7 mouse cellular contexts compared by ENCODE assay signal in the genomic region with DNA sequence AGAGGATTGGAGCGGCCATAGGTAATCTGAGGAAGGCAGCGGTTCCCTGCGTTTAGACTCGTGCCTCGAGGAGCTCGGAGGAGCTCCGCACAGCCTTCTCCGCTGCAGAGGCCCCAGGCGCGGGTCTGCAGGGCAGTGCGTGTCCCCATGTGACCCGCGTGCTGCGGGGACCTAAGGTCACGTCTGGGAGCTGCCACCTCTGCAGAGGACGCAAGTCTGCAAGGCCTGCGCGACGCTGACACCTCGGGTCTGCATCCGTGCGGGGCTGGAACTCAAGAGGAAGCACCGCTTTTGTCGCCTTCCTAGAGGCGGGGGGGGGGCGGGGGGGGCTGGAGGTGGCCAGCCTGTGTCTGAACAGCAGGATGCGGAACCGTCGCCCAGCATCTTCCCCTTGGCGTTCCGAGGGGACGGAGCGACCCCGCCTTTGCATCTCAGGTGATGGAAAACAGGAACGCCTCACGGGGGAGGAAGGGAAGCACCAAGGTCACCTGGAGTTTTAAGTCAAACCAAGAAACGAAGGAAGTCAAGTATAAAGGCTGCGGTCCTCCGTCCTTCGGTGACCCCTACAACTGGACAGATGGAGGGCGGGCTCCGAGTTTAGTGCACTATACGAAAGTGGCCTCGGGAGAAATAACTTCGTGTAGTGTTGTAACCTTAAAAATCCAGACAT. TPM values are rescaled to one million over a fixed set of nuclear protein-coding genes. Genes with fewer than 3 reads are reported as not detected.
A peak's percentile ranks its signal among the peaks of the same experiment; 100 is the strongest.
DNase-seq lines count a peak whose midpoint lies in the region; ATAC-seq and TF ChIP-seq lines count a peak whose summit lies in the region.

No protein-coding gene starts in this region.

- H3K9me3 ChIP-seq in lung, embryonic 15.5 days = no peaks in the 10 kb centered on the region
- H3K9me3 ChIP-seq in embryonic facial prominence, embryonic 10.5 days = no peaks in the 10 kb centered on the region
- H3K9me3 ChIP-seq in heart, embryonic 14.5 days (ENCODE audit: control insufficient read depth, low read length) = no peaks in the 10 kb centered on the region
- H3K9me3 ChIP-seq in limb, embryonic 14.5 days (ENCODE audit: control insufficient read depth, low read length) = no peaks in the 10 kb centered on the region
- H3K9me3 ChIP-seq in neural tube, embryonic 13.5 days = no peaks in the 10 kb centered on the region

- H3K27ac ChIP-seq in lung, embryonic 15.5 days = peak overlapping the region; percentile 91
- H3K27ac ChIP-seq in embryonic facial prominence, embryonic 10.5 days (replicated peaks) = peak overlapping the region; percentile 94
- peak overlapping the region; percentile 81 to 92 for H3K27ac ChIP-seq in heart, embryonic 14.5 days (replicated peaks in 1 of 2; ENCODE audit: control insufficient read depth in 1 of 2, insufficient read depth in 1 of 2, low read depth in 2 of 2, low read length in 2 of 2)
- peak overlapping the region; percentile 91 for H3K27ac ChIP-seq in limb, embryonic 14.5 days (replicated peaks; ENCODE audit: low read depth, low read length)
- peak overlapping the region; percentile 93 for H3K27ac ChIP-seq in neural tube, embryonic 13.5 days (replicated peaks)

- peak; percentile 48; the same call in 1 of the 2 replicates for TF ChIP-seq POLR2A in limb, embryonic 14.5 days (IDR thresholded peaks at IDR 0.05; ENCODE audit: borderline replicate concordance, extremely low read depth, insufficient read depth, insufficient read length)

- H3K27me3 ChIP-seq in lung, embryonic 15.5 days = no peaks in the 10 kb centered on the region
- no peaks in the 10 kb centered on the region for H3K27me3 ChIP-seq in embryonic facial prominence, embryonic 10.5 days (replicated peaks; ENCODE audit: low read depth, poor library complexity, severe bottlenecking)
- H3K27me3 ChIP-seq in heart, embryonic 14.5 days (ENCODE audit: control insufficient read depth, insufficient read depth, low read length) = no peaks in the 10 kb centered on the region
- no peaks in the 10 kb centered on the region for H3K27me3 ChIP-seq in limb, embryonic 14.5 days (ENCODE audit: control insufficient read depth, insufficient read depth, low read length)
- no peaks in the 10 kb centered on the region for H3K27me3 ChIP-seq in neural tube, embryonic 13.5 days

- no peak for DNase-seq in lung, postnatal 14 days
- DNase-seq in embryonic facial prominence, embryonic 10.5 days (ENCODE audit: low spot score) = no peak
- peak; percentile 22 for DNase-seq in limb, embryonic 14.5 days (ENCODE audit: low spot score)
- no peak for DNase-seq in urinary bladder, postnatal 25 days (ENCODE audit: low spot score)

- peaks cover 11% of the 10 kb centered on the region for H3K36me3 ChIP-seq in lung, embryonic 15.5 days
- H3K36me3 ChIP-seq in embryonic facial prominence, embryonic 10.5 days (replicated peaks) = peaks cover 33% of the 10 kb centered on the region
- H3K36me3 ChIP-seq in heart, embryonic 14.5 days (ENCODE audit: control insufficient read depth, insufficient read depth, low read length) = peaks cover 33% of the 10 kb centered on the region
- peaks cover 10% of the 10 kb centered on the region; the same call in 1 of the 2 replicates for H3K36me3 ChIP-seq in limb, embryonic 14.5 days (ENCODE audit: control insufficient read depth, insufficient read depth, low read length)
- peaks cover 33% of the 10 kb centered on the region for H3K36me3 ChIP-seq in neural tube, embryonic 13.5 days

- H3K4me1 ChIP-seq in lung, embryonic 15.5 days = peaks cover 29% of the 10 kb centered on the region
- peaks cover 24% of the 10 kb centered on the region for H3K4me1 ChIP-seq in embryonic facial prominence, embryonic 10.5 days
- peaks cover 4 to 26% of the 10 kb centered on the region in 2 experiments; a peak in 3 of 4 replicates for H3K4me1 ChIP-seq in heart, embryonic 14.5 days (ENCODE audit: control insufficient read depth in 2 of 2, insufficient read depth in 2 of 2, low read length in 2 of 2)
- peaks cover 16% of the 10 kb centered on the region; the same call in 1 of the 2 replicates for H3K4me1 ChIP-seq in limb, embryonic 14.5 days (ENCODE audit: control insufficient read depth, insufficient read depth, low read length)
- H3K4me1 ChIP-seq in neural tube, embryonic 13.5 days (replicated peaks) = peaks cover 48% of the 10 kb centered on the region

- peak overlapping the region; percentile 85 for H3K4me2 ChIP-seq in lung, embryonic 15.5 days
- H3K4me2 ChIP-seq in heart, embryonic 14.5 days (ENCODE audit: low read length) = peak overlapping the region; percentile 74
- H3K4me2 ChIP-seq in limb, embryonic 14.5 days (replicated peaks; ENCODE audit: low read depth, low read length, severe bottlenecking) = peak overlapping the region; percentile 91
- peak overlapping the region; percentile 100 for H3K4me2 ChIP-seq in neural tube, embryonic 13.5 days

- peak; percentile 63 for ATAC-seq in lung, embryonic 15.5 days (ENCODE audit: borderline replicate concordance, extremely low read depth, low FRiP score, low TSS enrichment)
- ATAC-seq in heart, embryonic 14.5 days (ENCODE audit: insufficient number of reproducible peaks, insufficient read depth, low FRiP score, low read depth) = peak; percentile 62
- no peak for ATAC-seq in limb, embryonic 14.5 days (ENCODE audit: low FRiP score, low read depth)
- ATAC-seq in neural tube, embryonic 13.5 days (ENCODE audit: low read depth) = peak; percentile 2

- peak overlapping the region; percentile 53 for H3K9ac ChIP-seq in lung, embryonic 15.5 days
- H3K9ac ChIP-seq in heart, embryonic 14.5 days (ENCODE audit: low read length) = peak overlapping the region; percentile 75
- H3K9ac ChIP-seq in limb, embryonic 14.5 days (ENCODE audit: low read depth, low read length, severe bottlenecking) = peak overlapping the region; percentile 72
- H3K9ac ChIP-seq in neural tube, embryonic 13.5 days = peak overlapping the region; percentile 89

- peak overlapping the region; percentile 71 for H3K4me3 ChIP-seq in lung, embryonic 15.5 days
- H3K4me3 ChIP-seq in embryonic facial prominence, embryonic 10.5 days = peak overlapping the region; percentile 99
- peak overlapping the region; percentile 58 to 98 for H3K4me3 ChIP-seq in heart, embryonic 14.5 days (ENCODE audit: control insufficient read depth in 1 of 2, insufficient read depth in 1 of 2, low read depth in 1 of 2, low read length in 2 of 2)
- peak overlapping the region; percentile 96 for H3K4me3 ChIP-seq in limb, embryonic 14.5 days (replicated peaks; ENCODE audit: low read length)
- peak overlapping the region; percentile 80 for H3K4me3 ChIP-seq in neural tube, embryonic 13.5 days

- WGBS in lung, embryonic 15.5 days = under 1% methylated on average over 45 of the region's 45 CpGs
- under 1% methylated on average over 45 of the region's 45 CpGs for WGBS in embryonic facial prominence, embryonic 10.5 days
- WGBS in heart, embryonic 14.5 days = under 1% methylated on average over 45 of the region's 45 CpGs
- 3% methylated on average over 44 of the region's 45 CpGs for WGBS in limb, embryonic 14.5 days
- WGBS in neural tube, embryonic 13.5 days = under 1% methylated on average over 45 of the region's 45 CpGs

RNA-seq across cellular contexts. Expression of a gene that starts 0.7 kb away (rescaled TPM):
- 17.2 TPM in 2 replicates for polyA plus RNA-seq in lung, embryonic 15.5 days (2015; fragmentation: Nextera tagmentation; extraction: Ambion mirVana)
- polyA plus RNA-seq in embryonic facial prominence, embryonic 10.5 days (2016; fragmentation: Nextera tagmentation; extraction: Ambion mirVana) = 20.1 and 20.2 TPM in 2 replicates
- polyA plus RNA-seq in heart, embryonic 14.5 days (2014; fragmentation: Nextera tagmentation; extraction: Ambion mirVana) = 7.3 and 7.8 TPM in 2 replicates
- 17.0 and 24.6 TPM in 2 replicates for polyA plus RNA-seq in limb, embryonic 14.5 days (2012; rRNA removed)
- polyA plus RNA-seq in limb, embryonic 14.5 days (2014; fragmentation: Nextera tagmentation; extraction: Ambion mirVana) = 16.4 and 18.3 TPM in 2 replicates
- 13.1 and 14.3 TPM in 2 replicates for polyA plus RNA-seq in neural tube, embryonic 13.5 days (2015; fragmentation: Nextera tagmentation; extraction: Ambion mirVana)

RNA-seq across cellular contexts. Expression of a gene that starts 22.1 kb away (rescaled TPM):
- 117 and 118 TPM in 2 replicates for polyA plus RNA-seq in lung, embryonic 15.5 days (2015; fragmentation: Nextera tagmentation; extraction: Ambion mirVana)
- 107 TPM in 2 replicates for polyA plus RNA-seq in embryonic facial prominence, embryonic 10.5 days (2016; fragmentation: Nextera tagmentation; extraction: Ambion mirVana)
- 122 and 126 TPM in 2 replicates for polyA plus RNA-seq in heart, embryonic 14.5 days (2014; fragmentation: Nextera tagmentation; extraction: Ambion mirVana)
- 67.3 and 75.6 TPM in 2 replicates for polyA plus RNA-seq in limb, embryonic 14.5 days (2012; rRNA removed)
- 115 and 118 TPM in 2 replicates for polyA plus RNA-seq in limb, embryonic 14.5 days (2014; fragmentation: Nextera tagmentation; extraction: Ambion mirVana)
- 137 and 140 TPM in 2 replicates for polyA plus RNA-seq in neural tube, embryonic 13.5 days (2015; fragmentation: Nextera tagmentation; extraction: Ambion mirVana)

RNA-seq across cellular contexts. Expression of a gene that starts 23.1 kb away (rescaled TPM):
- polyA plus RNA-seq in lung, embryonic 15.5 days (2015; fragmentation: Nextera tagmentation; extraction: Ambion mirVana) = 18.3 and 20.7 TPM in 2 replicates
- polyA plus RNA-seq in embryonic facial prominence, embryonic 10.5 days (2016; fragmentation: Nextera tagmentation; extraction: Ambion mirVana) = 9.8 and 11.2 TPM in 2 replicates
- polyA plus RNA-seq in heart, embryonic 14.5 days (2014; fragmentation: Nextera tagmentation; extraction: Ambion mirVana) = 97.0 and 98.3 TPM in 2 replicates
- polyA plus RNA-seq in limb, embryonic 14.5 days (2012; rRNA removed) = 44.2 and 55.9 TPM in 2 replicates
- polyA plus RNA-seq in limb, embryonic 14.5 days (2014; fragmentation: Nextera tagmentation; extraction: Ambion mirVana) = 36.5 and 41.4 TPM in 2 replicates
- polyA plus RNA-seq in neural tube, embryonic 13.5 days (2015; fragmentation: Nextera tagmentation; extraction: Ambion mirVana) = 23.9 and 24.6 TPM in 2 replicates

RNA-seq across cellular contexts. Expression of a gene that starts 56.4 kb away (rescaled TPM):
- 23.3 and 24.6 TPM in 2 replicates for polyA plus RNA-seq in lung, embryonic 15.5 days (2015; fragmentation: Nextera tagmentation; extraction: Ambion mirVana)
- 20.2 and 22.8 TPM in 2 replicates for polyA plus RNA-seq in embryonic facial prominence, embryonic 10.5 days (2016; fragmentation: Nextera tagmentation; extraction: Ambion mirVana)
- polyA plus RNA-seq in heart, embryonic 14.5 days (2014; fragmentation: Nextera tagmentation; extraction: Ambion mirVana) = 14.4 and 14.8 TPM in 2 replicates
- polyA plus RNA-seq in limb, embryonic 14.5 days (2012; rRNA removed) = 46.5 and 75.0 TPM in 2 replicates
- polyA plus RNA-seq in limb, embryonic 14.5 days (2014; fragmentation: Nextera tagmentation; extraction: Ambion mirVana) = 16.2 and 16.3 TPM in 2 replicates
- polyA plus RNA-seq in neural tube, embryonic 13.5 days (2015; fragmentation: Nextera tagmentation; extraction: Ambion mirVana) = 14.2 and 14.3 TPM in 2 replicates
